Mouse (Mus musculus) macrophage (primary cell): ENCODE results near the gene Btbd9. TPM values are rescaled to one million over a fixed set of nuclear protein-coding genes. Genes with fewer than 3 reads are reported as not detected.

Experiments
- H3K27ac ChIP-seq: fragments of 350-480 bp; formaldehyde crosslinking; 2 replicates; pipeline ENCODE4 v1.9.0; 2021
- H3K36me3 ChIP-seq: fragments of 350-480 bp; formaldehyde crosslinking; 2 replicates; pipeline ENCODE4 v1.9.0; 2021; ENCODE audit errors: inconsistent target
- H3K4me3 ChIP-seq: fragments of 350-480 bp; formaldehyde crosslinking; 2 replicates; pipeline ENCODE4 v1.9.0; 2021; ENCODE audit errors: inconsistent target
- H3K79me2 ChIP-seq: fragments of 350-480 bp; formaldehyde crosslinking; 2 replicates; pipeline ENCODE4 v1.9.0; 2021; ENCODE audit errors: inconsistent target
- WGBS: methylation state at CpG from one replicate; pipeline ENCODE4 v1.1.7; 2026; ENCODE audit warnings: inconsistent platforms; ENCODE audit not compliant: missing documents; 5-methylcytosine and 5-hydroxymethylcytosine counted together
- polyA plus RNA-seq: library from polyadenylated mRNA; stranded (reverse); fragments of 250-400 nt; gene quantifications from 3 replicates; pipeline ENCODE4 v1.2.4, GENCODE M21; 2018; ENCODE audit warnings: inconsistent platforms

Gene Btbd9
- polyA plus RNA-seq, 1 experiment from 2014 or later: 16.9 TPM

GRCm38 (mm10) chr17:30345008-30345407 lies 231.3 kb downstream of the Btbd9 start:
- H3K4me3 ChIP-seq: no peak overlapping the region
- no peak overlapping the region for H3K27ac ChIP-seq
- no peaks in the 10 kb centered on the region for H3K36me3 ChIP-seq
- WGBS: 87% methylated on average over 3 of the region's 3 CpGs
- no peaks in the 10 kb centered on the region for H3K79me2 ChIP-seq

GRCm38 (mm10) chr17:30343701-30344473 lies 232.4 kb downstream of the Btbd9 start:
- WGBS: 78% methylated on average over 9 of the region's 9 CpGs
- H3K4me3 ChIP-seq: no peak overlapping the region
- H3K27ac ChIP-seq: no peak overlapping the region
- H3K36me3 ChIP-seq: no peaks in the 10 kb centered on the region
- no peaks in the 10 kb centered on the region for H3K79me2 ChIP-seq

GRCm38 (mm10) chr17:30341556-30341955 lies 234.7 kb downstream of the Btbd9 start:
- WGBS: 92% methylated on average over 6 of the region's 6 CpGs
- Histone ChIP-seq H3K27ac (no peak overlapping the region), H3K36me3 (no peaks in the 10 kb centered on the region), H3K4me3 (no peak overlapping the region), H3K79me2 (no peaks in the 10 kb centered on the region)

- Histone ChIP-seq H3K27ac (no peak overlapping the region), H3K79me2 (no peaks in the 10 kb centered on the region), H3K4me3 (no peak overlapping the region), H3K36me3 (no peaks in the 10 kb centered on the region)
- WGBS: 93% methylated on average over 12 of the region's 13 CpGs
Observed at GRCm38 (mm10) chr17:30340495-30341126, 235.7 kb downstream of the Btbd9 start.

GRCm38 (mm10) chr17:30339317-30339716 lies 237.0 kb downstream of the Btbd9 start:
- 100% methylated on average over 3 of the region's 5 CpGs for WGBS

GRCm38 (mm10) chr17:30336816-30337215 lies 239.5 kb downstream of the Btbd9 start:
- H3K4me3 ChIP-seq: no peak overlapping the region
- WGBS: 71% methylated on average over 7 of the region's 7 CpGs
- no peak overlapping the region for H3K27ac ChIP-seq

More at GRCm38 (mm10) chr17:30339317-30339716, 237.0 kb downstream of the Btbd9 start:
- H3K4me3 ChIP-seq: no peak overlapping the region
- H3K79me2 ChIP-seq: no peaks in the 10 kb centered on the region
- H3K36me3 ChIP-seq: no peaks in the 10 kb centered on the region
- H3K27ac ChIP-seq: no peak overlapping the region

GRCm38 (mm10) chr17:30336280-30336679 lies 240.0 kb downstream of the Btbd9 start:
- no peaks in the 10 kb centered on the region for H3K79me2 ChIP-seq
- 67% methylated on average over 5 of the region's 5 CpGs for WGBS
- no peaks in the 10 kb centered on the region for H3K36me3 ChIP-seq
- no peak overlapping the region for H3K4me3 ChIP-seq
- H3K27ac ChIP-seq: no peak overlapping the region

More at GRCm38 (mm10) chr17:30336816-30337215, 239.5 kb downstream of the Btbd9 start:
- no peaks in the 10 kb centered on the region for H3K79me2 ChIP-seq
- H3K36me3 ChIP-seq: no peaks in the 10 kb centered on the region

- no peak overlapping the region for H3K4me3 ChIP-seq
- WGBS: 46% methylated on average over 8 of the region's 8 CpGs
Observed at GRCm38 (mm10) chr17:30335746-30336145, 240.5 kb downstream of the Btbd9 start.

GRCm38 (mm10) chr17:30334257-30334656 lies 242.0 kb downstream of the Btbd9 start:
- 96% methylated on average over 6 of the region's 6 CpGs for WGBS
- no peak overlapping the region for H3K4me3 ChIP-seq
- no peaks in the 10 kb centered on the region for H3K79me2 ChIP-seq
- H3K27ac ChIP-seq: no peak overlapping the region
- H3K36me3 ChIP-seq: no peaks in the 10 kb centered on the region

More at GRCm38 (mm10) chr17:30335746-30336145, 240.5 kb downstream of the Btbd9 start:
- H3K27ac ChIP-seq: no peak overlapping the region
- no peaks in the 10 kb centered on the region for H3K79me2 ChIP-seq
- H3K36me3 ChIP-seq: no peaks in the 10 kb centered on the region

GRCm38 (mm10) chr17:30333136-30333535 lies 243.2 kb downstream of the Btbd9 start:
- H3K36me3 ChIP-seq: no peaks in the 10 kb centered on the region
- H3K79me2 ChIP-seq: no peaks in the 10 kb centered on the region
- no peak overlapping the region for H3K4me3 ChIP-seq
- no peak overlapping the region for H3K27ac ChIP-seq
- WGBS: 94% methylated on average over 4 of the region's 4 CpGs

- H3K79me2 ChIP-seq: no peaks in the 10 kb centered on the region
- WGBS: 98% methylated on average over 6 of the region's 6 CpGs
- no peak overlapping the region for H3K4me3 ChIP-seq
- H3K36me3 ChIP-seq: no peaks in the 10 kb centered on the region
- H3K27ac ChIP-seq: no peak overlapping the region
Observed at GRCm38 (mm10) chr17:30331380-30331779, 244.9 kb downstream of the Btbd9 start.

GRCm38 (mm10) chr17:30329531-30329930 lies 246.8 kb downstream of the Btbd9 start:
- WGBS: 91% methylated on average over 2 of the region's 2 CpGs
- Histone ChIP-seq H3K4me3 (no peak overlapping the region), H3K27ac (no peak overlapping the region), H3K79me2 (no peaks in the 10 kb centered on the region), H3K36me3 (no peaks in the 10 kb centered on the region)

GRCm38 (mm10) chr17:30328924-30329323 lies 247.4 kb downstream of the Btbd9 start:
- Histone ChIP-seq H3K27ac (no peak overlapping the region), H3K36me3 (no peaks in the 10 kb centered on the region), H3K4me3 (no peak overlapping the region), H3K79me2 (no peaks in the 10 kb centered on the region)
- 92% methylated on average over 5 of the region's 5 CpGs for WGBS

GRCm38 (mm10) chr17:30326906-30327305 lies 249.4 kb downstream of the Btbd9 start:
- WGBS: 21% methylated on average over 1 of the region's 1 CpGs
- Histone ChIP-seq H3K79me2 (no peaks in the 10 kb centered on the region), H3K4me3 (no peak overlapping the region), H3K36me3 (no peaks in the 10 kb centered on the region), H3K27ac (no peak overlapping the region)

- H3K4me3 ChIP-seq: no peak overlapping the region
- no peaks in the 10 kb centered on the region for H3K79me2 ChIP-seq
- H3K27ac ChIP-seq: no peak overlapping the region
- WGBS: 76% methylated on average over 1 of the region's 1 CpGs
- H3K36me3 ChIP-seq: no peaks in the 10 kb centered on the region
Observed at GRCm38 (mm10) chr17:30320301-30320700, 256.0 kb downstream of the Btbd9 start.
